Mouse (Mus musculus): Measurements from ENCODE around the gene 4921501E09Rik. TPM values are rescaled to one million over a fixed set of nuclear protein-coding genes. Genes with fewer than 3 reads are reported as not detected.

4921501E09Rik gene
- total RNA-seq (2023; ENCODE audit: inconsistent age), result not detected in 4 replicates

DNA sequence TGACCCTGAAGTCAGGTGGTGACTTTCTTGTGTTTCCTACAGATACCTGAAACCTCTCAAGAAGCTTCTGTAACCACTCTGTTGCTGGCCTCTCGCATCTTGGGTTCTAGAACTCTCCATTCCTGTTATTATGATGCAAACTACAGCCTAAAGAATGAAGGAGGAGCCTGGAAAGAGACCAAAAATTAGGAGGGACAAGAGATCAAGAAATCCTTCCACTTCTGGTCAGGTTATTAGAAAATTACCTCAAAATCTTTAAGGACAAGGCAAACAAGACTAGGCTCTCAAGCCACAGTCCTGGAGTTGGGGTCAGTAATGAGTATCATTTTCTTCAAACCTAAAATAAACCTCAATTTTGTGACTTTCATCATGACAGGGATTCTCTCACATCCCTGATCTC is at the start of gene 4921501E09Rik:
4921501E09Rik (minus strand) TSS at position 101 of the 400 bp plus-strand sequence.

DNA sequence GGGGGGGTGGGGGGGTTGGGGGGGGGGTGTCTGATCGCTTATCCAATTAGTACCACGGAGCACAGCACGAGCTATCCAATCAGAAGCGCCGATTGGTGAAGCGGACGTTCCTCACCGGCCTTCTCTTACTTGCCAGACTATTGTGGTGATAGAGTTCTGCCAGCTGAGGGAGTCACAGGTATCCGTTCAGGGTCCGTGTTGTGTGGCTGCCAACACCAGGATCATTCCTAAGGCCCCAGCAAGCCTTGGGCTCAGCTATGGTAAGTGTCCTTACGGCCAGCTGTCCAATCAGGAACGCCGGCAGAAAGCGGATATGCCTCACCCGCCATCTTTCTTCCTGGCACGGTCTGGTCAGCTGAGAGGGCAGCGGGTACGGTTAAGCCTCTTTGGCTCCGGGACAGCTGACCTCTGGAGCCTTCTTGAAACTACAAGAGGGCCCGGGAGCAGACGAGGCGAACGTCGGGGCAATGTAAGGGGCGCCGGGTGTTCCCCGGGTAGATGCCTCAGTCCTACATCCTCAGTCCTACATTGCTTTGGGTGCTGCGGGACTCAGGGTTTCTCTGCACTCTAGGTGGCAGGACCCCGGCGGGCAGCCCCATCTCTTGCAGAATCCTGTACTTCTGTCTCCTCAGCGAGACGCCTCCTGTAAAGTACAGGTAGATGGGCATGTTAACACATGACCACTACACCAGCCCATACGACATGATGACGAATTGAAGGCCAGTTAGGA is 21.5 kb upstream of the 4921501E09Rik start, which contains the start of gene Zfp563:
Zfp563 (plus strand) TSS at position 91 of the 730 bp plus-strand sequence.

DNA sequence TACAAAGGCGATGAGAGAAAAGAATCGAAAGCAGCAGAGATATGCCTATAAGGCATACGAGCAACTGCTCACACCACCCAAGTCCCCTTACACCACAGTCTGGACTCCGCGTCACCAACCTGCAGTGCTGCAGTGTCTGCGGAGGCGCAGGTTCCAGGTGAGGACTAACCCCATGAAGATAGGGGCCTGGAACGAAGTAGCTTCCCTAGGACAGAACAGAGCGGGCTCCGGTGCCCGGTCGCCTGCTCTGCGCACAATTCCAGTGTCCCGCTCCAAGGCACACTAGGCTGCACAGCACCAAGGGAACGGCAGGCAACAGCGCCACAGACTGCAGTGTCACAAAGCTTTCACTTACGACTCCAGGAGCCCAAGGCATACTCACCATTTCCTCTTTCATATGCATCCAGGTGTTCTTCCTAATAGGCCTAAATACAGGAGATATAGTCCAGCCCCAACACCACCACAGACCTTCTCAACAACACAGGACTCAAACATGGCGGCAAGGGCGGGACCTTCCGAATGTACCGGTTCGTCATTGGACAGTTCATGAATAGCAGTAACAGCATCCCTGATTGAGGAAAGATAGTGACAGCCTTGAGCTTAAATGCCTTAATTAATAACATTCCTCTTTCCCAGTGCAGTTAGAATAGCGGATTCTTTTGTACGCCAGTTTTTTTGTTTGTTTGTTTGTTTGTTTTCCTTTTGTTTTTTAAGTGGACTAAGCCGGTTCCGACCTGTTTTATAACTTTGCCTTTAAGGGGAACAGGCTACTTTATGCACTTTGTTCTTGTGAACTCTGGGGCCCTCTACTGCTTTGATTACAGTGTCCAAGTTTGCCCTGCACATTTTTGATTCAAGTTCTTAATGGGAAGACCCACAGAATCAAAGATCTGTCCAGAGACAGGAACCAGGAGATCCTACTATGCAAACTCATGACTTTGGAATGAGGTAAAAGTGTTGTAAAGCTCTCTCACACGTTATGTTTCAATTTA is 34.7 kb downstream of the 4921501E09Rik start, which contains the start of gene Zfp763:
Zfp763 (minus strand) TSS at position 503 of the 992 bp plus-strand sequence.

Other genes starting within 250 kb of the 4921501E09Rik start
- 6.5 to 9.4 TPM (median 8.2 TPM) in 4 replicates for gene Zfp799, start 237.8 kb downstream of the 4921501E09Rik start, total RNA-seq (2023; ENCODE audit: inconsistent age)
- 7.0 to 11.8 TPM (median 10.3 TPM) in 4 replicates for gene Zfp870, start 176.4 kb downstream of the 4921501E09Rik start, total RNA-seq (2023; ENCODE audit: inconsistent age)
- gene Cyp4f14, start 150.7 kb downstream of the 4921501E09Rik start, total RNA-seq (2023; ENCODE audit: inconsistent age), result not detected in 4 replicates
- 83.0 to 86.6 TPM (median 84.1 TPM) in 4 replicates for gene Cyp4f13, start 120.7 kb downstream of the 4921501E09Rik start, total RNA-seq (2023; ENCODE audit: inconsistent age)
- 15.7 to 21.4 TPM (median 20.5 TPM) in 4 replicates for gene Zfp472, start 102.2 kb downstream of the 4921501E09Rik start, total RNA-seq (2023; ENCODE audit: inconsistent age)
- gene Zfp952, start 74.9 kb downstream of the 4921501E09Rik start, total RNA-seq (2023; ENCODE audit: inconsistent age), result 12.2 to 15.7 TPM (median 14.1 TPM) in 4 replicates
- gene Zfp763, start 34.7 kb downstream of the 4921501E09Rik start, total RNA-seq (2023; ENCODE audit: inconsistent age), result 3.5 to 5.2 TPM (median 4.0 TPM) in 4 replicates
- 3.8 to 5.5 TPM (median 4.8 TPM) in 4 replicates for gene Zfp563, start 21.3 kb upstream of the 4921501E09Rik start, total RNA-seq (2023; ENCODE audit: inconsistent age)
- not detected in 4 replicates for gene Morc2b, start 71.6 kb upstream of the 4921501E09Rik start, total RNA-seq (2023; ENCODE audit: inconsistent age)
- gene Olfr55, start 100.4 kb upstream of the 4921501E09Rik start, total RNA-seq (2023; ENCODE audit: inconsistent age), result not detected in 4 replicates
- not detected in 4 replicates for gene Olfr239, start 123.2 kb upstream of the 4921501E09Rik start, total RNA-seq (2023; ENCODE audit: inconsistent age)
- gene Olfr1564, start 153.6 kb upstream of the 4921501E09Rik start, total RNA-seq (2023; ENCODE audit: inconsistent age), result not detected in 4 replicates
- gene Zfp955a, start 187.1 kb upstream of the 4921501E09Rik start, total RNA-seq (2023; ENCODE audit: inconsistent age), result 4.3 to 7.0 TPM (median 5.2 TPM) in 4 replicates
- 0.06 to 0.13 TPM (median 0.12 TPM) in 3 of 4 replicates, not detected in the other for gene Olfr63, start 196.6 kb upstream of the 4921501E09Rik start, total RNA-seq (2023; ENCODE audit: inconsistent age)
- gene Zfp955b, start 221.5 kb upstream of the 4921501E09Rik start, total RNA-seq (2023; ENCODE audit: inconsistent age), result 5.1 to 8.3 TPM (median 5.5 TPM) in 4 replicates